Mouse (Mus musculus) liver, embryonic 12.5 days (tissue): Measurements from ENCODE around the gene Clca3b. TPM values are rescaled to one million over a fixed set of nuclear protein-coding genes. Genes with fewer than 3 reads are reported as not detected.
"Not testable (repeated sequence)": the region's sequence is repeated elsewhere in the genome, so short reads cannot be mapped to it uniquely, and the experiment has no call there.

Source experiments
- ATAC-seq: fragments of 200-750 bp; cut with Nextera tagmentation; 2 replicates; pipeline ENCODE4 v1.8.0; 2017; ENCODE audit warnings: moderate number of reproducible peaks, mild to moderate bottlenecking, moderate library complexity
- H3K27ac ChIP-seq: fragments of 300-500 bp; sonication (generic); 2 replicates; pipeline ENCODE4 v1.5.1; 2016; ENCODE audit warnings: mild to moderate bottlenecking
- H3K27me3 ChIP-seq: fragments of 300-500 bp; sonication (generic); replicated peaks from 2 replicates; pipeline ENCODE4 v1.6.1; 2016; ENCODE audit warnings: mild to moderate bottlenecking, moderate library complexity
- H3K36me3 ChIP-seq: fragments of 300-500 bp; sonication (generic); 2 replicates; pipeline ENCODE4 v1.6.1; 2016; ENCODE audit warnings: mild to moderate bottlenecking, moderate library complexity
- H3K4me1 ChIP-seq: fragments of 300-500 bp; sonication (generic); 2 replicates; pipeline ENCODE4 v1.6.1; 2016
- H3K4me2 ChIP-seq: fragments of 300-500 bp; sonication (generic); 2 replicates; pipeline ENCODE4 v1.6.1; 2016; ENCODE audit warnings: mild to moderate bottlenecking, moderate library complexity
- H3K4me3 ChIP-seq: fragments of 300-500 bp; sonication (generic); 2 replicates; pipeline ENCODE4 v1.5.1; 2016; ENCODE audit warnings: mild to moderate bottlenecking, moderate library complexity
- H3K9ac ChIP-seq: fragments of 300-500 bp; sonication (generic); 2 replicates; pipeline ENCODE4 v1.6.1; 2016; ENCODE audit warnings: mild to moderate bottlenecking, moderate library complexity
- H3K9me3 ChIP-seq: fragments of 300-500 bp; sonication (generic); replicated peaks from 2 replicates; pipeline ENCODE4 v1.6.1; 2016; ENCODE audit warnings: mild to moderate bottlenecking, moderate library complexity
- WGBS: fragments of 180-500 bp; shearing (Covaris S2); methylation state at CpG from one replicate; pipeline ENCODE4 v1.1.7; 2016; ENCODE audit not compliant: insufficient replicate concordance; 5-methylcytosine and 5-hydroxymethylcytosine counted together
- polyA plus RNA-seq: library from polyadenylated mRNA; unstranded; fragments of >200 nt; fragmentation: Nextera tagmentation; extraction: Ambion mirVana; gene quantifications from 2 replicates; pipeline ENCODE4 v1.2.1, GENCODE M21; 2016

Gene Clca3b
- polyA plus RNA-seq, 1 experiment from 2014 or later: not detected

DNA sequence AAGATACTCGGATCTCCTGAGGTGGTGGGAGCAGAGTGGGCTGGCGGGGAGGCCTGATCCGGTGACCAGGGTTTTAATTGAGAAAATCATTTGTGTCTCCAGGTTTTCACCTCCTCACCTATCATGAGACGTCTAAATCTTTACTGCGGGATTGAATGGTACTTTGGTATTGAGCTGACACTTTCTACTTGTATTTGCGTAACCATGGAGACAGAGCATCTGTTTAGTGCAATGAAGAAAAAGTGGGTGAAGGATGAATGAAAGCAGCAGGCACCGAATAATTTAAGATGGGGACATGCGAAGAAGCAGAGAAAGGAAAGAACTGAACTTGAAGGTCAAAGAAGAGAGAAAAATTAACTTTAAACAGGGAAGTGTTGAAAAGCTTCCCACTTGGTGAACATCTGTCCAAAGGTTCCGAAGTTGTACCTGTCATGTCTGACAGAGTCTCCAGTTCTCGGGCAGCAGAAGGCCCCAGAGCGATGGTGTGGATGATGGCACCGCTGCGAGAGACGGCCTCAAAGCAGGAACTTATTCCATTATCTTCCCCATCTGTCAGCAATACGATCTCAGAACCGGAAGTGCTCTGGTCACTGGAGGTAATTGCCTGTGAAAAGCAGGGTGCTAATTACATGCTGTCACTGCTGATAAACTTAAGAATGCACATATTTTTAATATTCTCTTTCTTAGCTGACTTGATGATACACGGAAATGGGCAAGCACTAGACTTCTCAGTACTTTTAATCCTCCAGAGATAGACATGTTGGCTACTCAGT is 40.8 kb downstream of the Clca3b start:
- H3K27me3 ChIP-seq, H3K9me3 ChIP-seq, H3K4me3 ChIP-seq, H3K4me1 ChIP-seq, ATAC-seq, H3K36me3 ChIP-seq, H3K4me2 ChIP-seq, H3K9ac ChIP-seq, H3K27ac ChIP-seq: not testable (repeated sequence)
- WGBS: 61% methylated on average over 16 of the region's 17 CpGs

DNA sequence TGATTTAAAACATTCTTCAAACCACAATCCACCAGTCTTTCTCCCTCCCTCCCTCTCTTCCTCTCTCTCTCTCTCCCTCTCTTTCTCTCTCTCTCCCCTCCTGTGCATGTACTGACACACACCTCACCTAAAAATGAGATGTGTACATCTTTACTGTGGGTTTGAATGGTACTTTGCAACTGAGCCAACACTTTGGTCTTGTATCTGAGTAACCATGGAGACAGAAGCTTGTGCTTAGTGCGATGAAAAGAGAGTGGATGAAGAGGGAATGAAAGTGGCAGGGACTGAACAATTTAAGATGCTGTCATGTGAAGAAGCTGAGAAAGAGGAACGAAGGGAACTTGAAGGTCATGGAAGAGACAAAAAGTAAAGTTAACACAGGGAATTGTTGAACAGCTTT is 42.5 kb downstream of the Clca3b start:
- not testable (repeated sequence) for ATAC-seq, H3K4me1 ChIP-seq, H3K27me3 ChIP-seq, H3K9me3 ChIP-seq, H3K27ac ChIP-seq, H3K4me2 ChIP-seq, H3K9ac ChIP-seq, H3K36me3 ChIP-seq, H3K4me3 ChIP-seq
- 73% methylated on average over 2 of the region's 2 CpGs for WGBS

DNA sequence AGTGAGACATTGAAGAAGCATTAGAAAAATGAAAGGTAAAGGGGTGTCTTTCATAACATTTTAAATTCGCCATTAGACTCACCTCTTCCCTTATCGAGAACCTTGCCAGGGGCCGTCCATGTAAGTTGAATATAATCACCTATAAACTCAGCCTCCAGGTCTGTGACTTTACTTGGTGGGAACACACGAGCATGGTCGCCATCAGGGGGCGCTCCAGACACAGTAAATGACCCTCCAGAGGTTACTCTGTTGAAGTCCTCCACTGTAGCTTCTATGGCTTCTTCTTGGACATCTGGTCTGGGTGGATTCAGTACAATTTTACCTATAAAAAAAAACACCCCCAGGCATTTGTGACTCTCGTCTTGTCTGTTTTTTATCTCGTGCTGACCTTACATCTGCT is 47.3 kb downstream of the Clca3b start:
- H3K9me3 ChIP-seq: no peaks in the 10 kb centered on the region
- no peak overlapping the region for H3K4me2 ChIP-seq
- no peak overlapping the region for H3K4me3 ChIP-seq
- H3K27me3 ChIP-seq: no peaks in the 10 kb centered on the region
- H3K9ac ChIP-seq: no peak overlapping the region
- ATAC-seq: no peak
- no peaks in the 10 kb centered on the region for H3K36me3 ChIP-seq
- no peak overlapping the region for H3K27ac ChIP-seq
- WGBS: 24% methylated on average over 8 of the region's 8 CpGs
- H3K4me1 ChIP-seq: no peaks in the 10 kb centered on the region

DNA sequence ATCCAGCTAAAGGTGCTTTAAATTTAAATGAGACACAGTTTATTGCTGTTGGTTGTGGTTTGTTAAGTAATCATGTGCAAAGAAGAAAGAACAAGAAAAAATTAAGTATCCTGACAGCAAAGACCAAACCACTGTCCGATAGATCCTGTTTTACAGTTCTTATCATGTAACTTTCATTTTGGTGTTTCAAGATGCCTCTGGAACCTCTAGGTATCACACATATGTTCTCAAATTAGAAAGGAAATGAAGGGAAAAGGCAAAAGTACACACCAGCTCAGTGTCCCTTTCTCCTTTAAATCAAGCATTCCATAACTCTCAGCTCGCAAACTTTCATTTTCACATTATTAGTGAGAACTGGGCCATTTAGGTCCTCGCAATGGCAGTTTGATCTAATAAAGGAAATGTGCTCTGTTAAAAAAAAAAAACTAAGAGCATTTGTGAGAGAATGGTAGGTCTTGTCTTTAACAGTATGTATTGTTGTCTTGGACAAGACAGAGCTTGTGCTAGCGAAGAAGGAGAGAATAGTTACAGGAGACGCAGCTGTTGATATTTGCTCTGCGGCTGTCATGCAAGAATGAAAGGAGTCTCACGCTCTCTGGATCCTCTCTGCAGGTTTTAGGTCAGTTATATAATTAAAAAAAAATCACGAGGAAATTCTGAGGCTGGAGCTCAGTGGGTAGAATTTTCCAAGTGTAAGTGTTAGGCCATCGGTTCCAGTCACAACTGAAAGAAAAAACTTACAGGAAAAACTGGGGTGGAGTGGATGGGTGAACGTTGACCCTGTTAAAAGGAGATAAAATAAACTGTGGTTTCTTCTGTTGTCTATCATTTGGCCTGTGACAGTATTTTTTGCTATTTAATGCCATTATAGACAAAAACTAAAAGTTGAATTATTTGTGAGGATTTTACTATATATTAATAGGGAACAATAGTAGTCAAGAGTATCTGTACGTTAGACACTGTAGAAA is 63.7 kb downstream of the Clca3b start:
- H3K9ac ChIP-seq: no peak overlapping the region
- ATAC-seq: no peak
- no peak overlapping the region for H3K27ac ChIP-seq
- no peak overlapping the region for H3K4me3 ChIP-seq
- H3K9me3 ChIP-seq: no peaks in the 10 kb centered on the region
- H3K36me3 ChIP-seq: no peaks in the 10 kb centered on the region
- no peaks in the 10 kb centered on the region for H3K4me1 ChIP-seq
- H3K4me2 ChIP-seq: peak overlapping the region; percentile 11; the same call in 1 of the 2 replicates
- 63% methylated on average over 11 of the region's 11 CpGs for WGBS
- no peaks in the 10 kb centered on the region for H3K27me3 ChIP-seq

Other genes with a start within 250 kb of the Clca3b start
- gene Sh3glb1, start 129.0 kb downstream of the Clca3b start, polyA plus RNA-seq: 88.6 and 88.7 TPM in 2 replicates
- 3.0 and 3.3 TPM in 2 replicates for gene Clca3a1, start 88.4 kb downstream of the Clca3b start, polyA plus RNA-seq
- gene Clca3a2, start 29.9 kb downstream of the Clca3b start, polyA plus RNA-seq: not detected in 2 replicates
- gene Clca4b, start 83.2 kb upstream of the Clca3b start, polyA plus RNA-seq: not detected in 2 replicates
- gene Clca4a, start 125.7 kb upstream of the Clca3b start, polyA plus RNA-seq: not detected in 2 replicates
- 0.04 TPM in 1 of 2 replicates, not detected in the other for gene Clca1, start 183.4 kb upstream of the Clca3b start, polyA plus RNA-seq